Mouse (Mus musculus): ENCODE measurements around the gene Hoxb6. TPM values are rescaled to one million over a fixed set of nuclear protein-coding genes. Genes with fewer than 3 reads are reported as not detected.

The Hoxb6 gene
- polyA plus RNA-seq, 1 experiment: not detected

DNA sequence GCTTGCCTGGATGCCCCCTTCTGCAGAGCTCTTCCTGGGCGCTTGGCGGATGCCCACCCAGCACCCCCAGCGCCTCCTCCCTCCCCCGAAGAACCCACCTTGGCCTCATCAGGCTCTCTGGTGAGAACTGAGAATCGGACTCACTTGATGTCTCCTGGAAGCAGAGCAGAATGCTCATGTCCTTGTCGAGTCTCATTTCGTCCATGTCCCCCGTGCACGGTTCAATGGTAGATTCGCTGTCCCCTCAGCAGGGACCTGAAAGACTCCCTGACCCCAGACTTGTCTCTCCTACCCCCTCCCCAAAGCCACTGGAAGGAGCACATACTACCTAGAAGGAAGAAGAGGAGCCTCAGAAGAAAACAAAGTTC is 8.8 kb downstream of the Hoxb6 start:
- Histone ChIP-seq H3K4me3 (no peak overlapping the region), H3K27me3 (ENCODE audit: control insufficient read depth, insufficient read depth, insufficient read length) (peaks cover 93% of the 10 kb centered on the region), H3K4me2 (ENCODE audit: low read depth) (no peak overlapping the region), H3ac (ENCODE audit: control insufficient read depth, insufficient read length) (no peak overlapping the region), H3K79me2 (ENCODE audit: control insufficient read depth, insufficient read depth) (no peaks in the 10 kb centered on the region), H3K36me3 (ENCODE audit: control insufficient read depth, insufficient read depth) (no peaks in the 10 kb centered on the region)
- TF ChIP-seq CEBPB (IDR thresholded peaks at IDR 0.05; ENCODE audit: insufficient read depth, poor library complexity, severe bottlenecking): no peak
- no peak for TF ChIP-seq USF1 (IDR thresholded peaks at IDR 0.05; ENCODE audit: low read depth)
- TF ChIP-seq MYOD1 (IDR thresholded peaks at IDR 0.05; ENCODE audit: control insufficient read depth in 1 of 3, insufficient read length in 2 of 3, low read depth in 2 of 3): no peak
- no peak for TF ChIP-seq SRF (IDR thresholded peaks at IDR 0.05; ENCODE audit: control insufficient read depth, insufficient read length, low read depth)
- TF ChIP-seq TCF12 (IDR thresholded peaks at IDR 0.05; ENCODE audit: insufficient read depth, poor library complexity, severe bottlenecking): no peak
- TF ChIP-seq POLR2AphosphoS2 (IDR thresholded peaks at IDR 0.05; ENCODE audit: insufficient read length, low read depth): no peak
- no peak for TF ChIP-seq MAX (IDR thresholded peaks at IDR 0.05; ENCODE audit: low read depth)
- TF ChIP-seq MYOG (IDR thresholded peaks at IDR 0.05; ENCODE audit: control insufficient read depth in 1 of 3, insufficient read depth in 1 of 3, insufficient read length in 2 of 3, low read depth in 2 of 3): no peak
- TF ChIP-seq POLR2A (IDR thresholded peaks at IDR 0.05; ENCODE audit: insufficient read length, low read depth): no peak
- TF ChIP-seq REST (IDR thresholded peaks at IDR 0.05; ENCODE audit: insufficient read depth, insufficient read length): no peak
- TF ChIP-seq E2F4 (IDR thresholded peaks at IDR 0.05; ENCODE audit: insufficient read depth): no peak
- TF ChIP-seq TCF3 (IDR thresholded peaks at IDR 0.05; ENCODE audit: insufficient read length, low read depth): no peak

- Histone ChIP-seq H3K27me3 (ENCODE audit: control insufficient read depth, insufficient read depth, insufficient read length) (peaks cover 94% of the 10 kb centered on the region), H3K4me3 (no peak overlapping the region), H3K79me2 (ENCODE audit: control insufficient read depth, insufficient read depth) (no peaks in the 10 kb centered on the region), H3ac (ENCODE audit: control insufficient read depth, insufficient read length) (no peak overlapping the region), H3K4me2 (ENCODE audit: low read depth) (no peak overlapping the region), H3K36me3 (ENCODE audit: control insufficient read depth, insufficient read depth) (no peaks in the 10 kb centered on the region)
- no peak for TF ChIP-seq TCF12 (IDR thresholded peaks at IDR 0.05; ENCODE audit: insufficient read depth, poor library complexity, severe bottlenecking)
- TF ChIP-seq REST (IDR thresholded peaks at IDR 0.05; ENCODE audit: insufficient read depth, insufficient read length): no peak
- no peak for TF ChIP-seq USF1 (IDR thresholded peaks at IDR 0.05; ENCODE audit: low read depth)
- no peak for TF ChIP-seq E2F4 (IDR thresholded peaks at IDR 0.05; ENCODE audit: insufficient read depth)
- no peak for TF ChIP-seq POLR2A (IDR thresholded peaks at IDR 0.05; ENCODE audit: insufficient read length, low read depth)
- TF ChIP-seq POLR2AphosphoS2 (IDR thresholded peaks at IDR 0.05; ENCODE audit: insufficient read length, low read depth): no peak
- TF ChIP-seq TCF3 (IDR thresholded peaks at IDR 0.05; ENCODE audit: insufficient read length, low read depth): no peak
- TF ChIP-seq MAX (IDR thresholded peaks at IDR 0.05; ENCODE audit: low read depth): no peak
- TF ChIP-seq MYOG (IDR thresholded peaks at IDR 0.05; ENCODE audit: control insufficient read depth in 1 of 3, insufficient read depth in 1 of 3, insufficient read length in 2 of 3, low read depth in 2 of 3): no peak
- no peak for TF ChIP-seq CEBPB (IDR thresholded peaks at IDR 0.05; ENCODE audit: insufficient read depth, poor library complexity, severe bottlenecking)
- TF ChIP-seq SRF (IDR thresholded peaks at IDR 0.05; ENCODE audit: control insufficient read depth, insufficient read length, low read depth): no peak
- no peak for TF ChIP-seq MYOD1 (IDR thresholded peaks at IDR 0.05; ENCODE audit: control insufficient read depth in 1 of 3, insufficient read length in 2 of 3, low read depth in 2 of 3)
Observed at GRCm38 (mm10) chr11:96301837-96302236, 9.6 kb downstream of the Hoxb6 start.

DNA sequence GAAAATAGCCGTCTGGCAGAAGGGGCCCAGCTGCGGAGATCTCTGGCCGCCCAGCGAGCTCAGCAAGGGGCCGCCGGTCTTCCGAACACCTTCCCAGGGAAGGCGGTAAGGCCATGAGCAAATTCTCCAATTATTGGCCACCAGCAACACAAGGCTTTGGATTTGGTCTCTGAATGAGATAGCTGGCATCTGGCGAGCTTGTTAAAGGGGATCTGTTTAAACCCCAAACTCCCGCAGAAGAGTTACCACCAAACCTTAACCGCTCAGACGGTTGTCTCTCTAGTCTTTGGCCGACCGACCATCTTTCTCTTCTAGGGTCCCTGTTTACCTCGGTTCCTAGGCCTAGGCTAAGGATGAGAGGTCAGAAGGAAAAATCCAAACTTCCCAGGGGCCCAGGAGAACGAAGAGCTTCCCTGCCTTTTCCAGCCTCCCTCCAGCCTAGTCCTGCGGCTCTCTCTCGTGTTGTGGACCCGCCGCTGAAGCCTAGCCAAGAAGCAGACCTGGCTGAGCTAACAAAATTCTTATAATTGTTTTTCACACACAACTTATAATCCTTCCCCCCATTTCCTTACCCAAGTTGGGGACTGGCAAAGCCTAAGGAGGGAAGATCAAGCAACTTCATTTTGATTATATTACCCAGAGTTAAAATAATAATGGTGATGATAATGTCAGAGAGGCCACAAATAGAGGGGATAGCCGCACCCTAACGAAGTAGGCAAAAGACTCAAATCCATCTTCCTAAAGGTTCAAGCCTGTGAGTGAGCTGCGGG is 10.3 kb downstream of the Hoxb6 start:
- Histone ChIP-seq H3K27me3 (ENCODE audit: control insufficient read depth, insufficient read depth, insufficient read length) (peaks cover 89% of the 10 kb centered on the region), H3K4me3 (no peak overlapping the region), H3ac (ENCODE audit: control insufficient read depth, insufficient read length) (no peak overlapping the region), H3K4me2 (ENCODE audit: low read depth) (no peak overlapping the region), H3K79me2 (ENCODE audit: control insufficient read depth, insufficient read depth) (no peaks in the 10 kb centered on the region), H3K36me3 (ENCODE audit: control insufficient read depth, insufficient read depth) (no peaks in the 10 kb centered on the region)
- no peak for TF ChIP-seq SRF (IDR thresholded peaks at IDR 0.05; ENCODE audit: control insufficient read depth, insufficient read length, low read depth)
- no peak for TF ChIP-seq POLR2A (IDR thresholded peaks at IDR 0.05; ENCODE audit: insufficient read length, low read depth)
- TF ChIP-seq MAX (IDR thresholded peaks at IDR 0.05; ENCODE audit: low read depth): no peak
- TF ChIP-seq MYOG (IDR thresholded peaks at IDR 0.05; ENCODE audit: control insufficient read depth in 1 of 3, insufficient read depth in 1 of 3, insufficient read length in 2 of 3, low read depth in 2 of 3): no peak
- no peak for TF ChIP-seq TCF3 (IDR thresholded peaks at IDR 0.05; ENCODE audit: insufficient read length, low read depth)
- TF ChIP-seq TCF12 (IDR thresholded peaks at IDR 0.05; ENCODE audit: insufficient read depth, poor library complexity, severe bottlenecking): no peak
- no peak for TF ChIP-seq E2F4 (IDR thresholded peaks at IDR 0.05; ENCODE audit: insufficient read depth)
- TF ChIP-seq CEBPB (IDR thresholded peaks at IDR 0.05; ENCODE audit: insufficient read depth, poor library complexity, severe bottlenecking): no peak
- no peak for TF ChIP-seq MYOD1 (IDR thresholded peaks at IDR 0.05; ENCODE audit: control insufficient read depth in 1 of 3, insufficient read length in 2 of 3, low read depth in 2 of 3)
- no peak for TF ChIP-seq USF1 (IDR thresholded peaks at IDR 0.05; ENCODE audit: low read depth)
- no peak for TF ChIP-seq REST (IDR thresholded peaks at IDR 0.05; ENCODE audit: insufficient read depth, insufficient read length)
- TF ChIP-seq POLR2AphosphoS2 (IDR thresholded peaks at IDR 0.05; ENCODE audit: insufficient read length, low read depth): no peak

GRCm38 (mm10) chr11:96303151-96304099 is 11.1 kb downstream of the Hoxb6 start, which contains the start of gene Hoxb5:
Gene Hoxb5 (plus strand): TSS chr11:96303336.
- Histone ChIP-seq H3K79me2 (ENCODE audit: control insufficient read depth, insufficient read depth) (no peaks in the 10 kb centered on the region), H3K36me3 (ENCODE audit: control insufficient read depth, insufficient read depth) (no peaks in the 10 kb centered on the region), H3K4me2 (ENCODE audit: low read depth) (peak within 1 kb of the TSS; percentile 18), H3K27me3 (ENCODE audit: control insufficient read depth, insufficient read depth, insufficient read length) (peaks cover 80% of the 10 kb centered on the region), H3K4me3 (no peak within 1 kb of the TSS), H3ac (ENCODE audit: control insufficient read depth, insufficient read length) (no peak within 1 kb of the TSS)
- TF ChIP-seq USF1 (IDR thresholded peaks at IDR 0.05; ENCODE audit: low read depth) (no peak), SRF (IDR thresholded peaks at IDR 0.05; ENCODE audit: control insufficient read depth, insufficient read length, low read depth) (no peak), MYOD1 (IDR thresholded peaks at IDR 0.05; ENCODE audit: control insufficient read depth in 1 of 3, insufficient read length in 2 of 3, low read depth in 2 of 3) (no peak)
